Mouse (Mus musculus) kidney, adult 8-10 months (tissue): ENCODE data around the gene Ptcra.

Source experiments
- DNase-seq, 2 experiments: peaks; one replicate each; pipeline ENCODE4 v3.0.0; 2022

Gene Ptcra

DNA sequence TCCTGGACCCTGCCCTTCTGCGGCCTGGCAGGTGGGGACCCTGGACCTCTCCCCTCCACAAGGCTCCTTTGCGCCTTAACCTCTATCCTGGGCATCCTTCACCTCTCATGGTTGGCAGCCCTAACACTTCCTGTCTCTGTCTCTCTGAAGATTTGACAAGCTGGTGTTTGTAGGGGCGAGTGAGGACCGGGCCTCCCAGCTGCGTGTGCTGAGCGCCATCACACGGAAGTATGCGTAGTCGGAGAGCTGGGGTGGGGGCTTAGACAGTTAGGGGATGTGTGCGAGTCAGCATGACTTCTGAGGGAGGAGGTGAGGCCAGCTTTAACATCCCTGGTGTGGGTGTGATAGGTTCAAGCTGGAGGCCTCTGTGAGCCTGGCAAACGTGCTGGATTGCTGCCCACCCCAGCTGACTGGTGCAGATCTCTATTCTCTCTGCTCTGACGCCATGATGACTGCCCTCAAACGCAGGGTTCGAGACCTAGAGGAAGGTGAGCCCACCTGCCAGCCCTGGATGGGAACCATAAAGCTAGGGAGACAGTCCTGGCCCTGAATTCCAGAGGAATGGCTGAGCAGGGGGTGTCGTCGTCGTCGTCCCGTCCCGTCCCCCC, 38.9 kb downstream of the Ptcra start:
- no peak for DNase-seq

DNA sequence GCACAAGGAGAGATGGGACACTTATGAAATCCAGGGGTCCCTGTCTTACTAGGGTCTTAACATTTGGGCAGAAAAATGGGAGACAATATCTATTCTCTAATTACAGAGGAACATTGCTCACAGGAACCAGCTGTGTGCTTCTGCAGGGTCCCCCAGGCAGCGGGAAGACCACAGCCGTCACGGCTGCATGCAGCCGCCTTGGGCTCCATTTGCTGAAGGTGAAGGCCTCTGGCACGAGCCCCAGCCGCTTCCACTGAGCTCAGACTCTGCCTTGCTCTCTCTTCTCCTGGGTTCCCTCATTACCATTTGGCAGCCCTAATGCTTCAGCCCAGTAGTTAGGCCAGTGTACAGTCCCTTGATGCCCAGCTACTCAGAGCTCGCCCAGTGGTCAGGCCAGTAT, 42.4 kb downstream of the Ptcra start:
- no peak for DNase-seq

GRCm38 (mm10) chr17:46714756-46715481, 48.6 kb downstream of the Ptcra start:
- no peak for DNase-seq

DNA sequence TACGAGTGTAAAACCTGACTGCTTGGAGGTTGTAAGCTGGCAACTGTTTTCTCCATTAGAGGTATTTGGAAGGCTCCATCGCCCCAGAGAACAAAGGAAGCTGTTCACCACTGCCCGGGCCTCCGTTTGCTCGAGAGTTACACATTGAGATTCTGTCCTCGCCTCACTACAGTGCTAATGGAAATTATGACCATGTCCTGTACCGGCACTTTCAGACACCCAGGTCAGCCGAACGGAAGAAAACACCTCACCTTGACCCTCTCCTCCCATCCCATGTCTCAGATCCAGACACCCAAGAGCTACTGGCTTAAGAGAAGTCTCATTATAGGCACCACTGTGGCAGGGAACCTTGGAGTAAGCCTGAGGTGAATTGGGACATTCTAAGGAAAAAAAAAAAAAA, 49.7 kb downstream of the Ptcra start:
- no peak for DNase-seq

DNA sequence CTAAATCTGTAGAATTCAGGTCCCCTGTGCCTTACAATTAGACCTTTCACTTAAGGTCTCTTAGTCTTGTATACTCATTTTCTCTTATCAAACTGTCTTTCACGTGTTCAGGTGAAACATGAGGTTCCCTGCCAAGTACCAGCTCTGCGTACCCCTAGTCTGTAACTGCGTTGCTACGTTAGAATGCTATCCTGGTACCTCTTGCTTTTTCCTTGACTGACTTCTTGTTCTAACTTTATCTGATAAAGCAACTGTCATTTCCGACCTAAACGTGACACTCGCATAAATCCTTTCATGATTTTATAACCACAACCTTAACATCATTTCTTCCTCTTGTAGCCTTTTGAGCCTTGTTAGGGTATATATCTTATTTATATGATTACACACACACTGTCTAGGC, 51.1 kb downstream of the Ptcra start:
- DNase-seq: no peak

DNA sequence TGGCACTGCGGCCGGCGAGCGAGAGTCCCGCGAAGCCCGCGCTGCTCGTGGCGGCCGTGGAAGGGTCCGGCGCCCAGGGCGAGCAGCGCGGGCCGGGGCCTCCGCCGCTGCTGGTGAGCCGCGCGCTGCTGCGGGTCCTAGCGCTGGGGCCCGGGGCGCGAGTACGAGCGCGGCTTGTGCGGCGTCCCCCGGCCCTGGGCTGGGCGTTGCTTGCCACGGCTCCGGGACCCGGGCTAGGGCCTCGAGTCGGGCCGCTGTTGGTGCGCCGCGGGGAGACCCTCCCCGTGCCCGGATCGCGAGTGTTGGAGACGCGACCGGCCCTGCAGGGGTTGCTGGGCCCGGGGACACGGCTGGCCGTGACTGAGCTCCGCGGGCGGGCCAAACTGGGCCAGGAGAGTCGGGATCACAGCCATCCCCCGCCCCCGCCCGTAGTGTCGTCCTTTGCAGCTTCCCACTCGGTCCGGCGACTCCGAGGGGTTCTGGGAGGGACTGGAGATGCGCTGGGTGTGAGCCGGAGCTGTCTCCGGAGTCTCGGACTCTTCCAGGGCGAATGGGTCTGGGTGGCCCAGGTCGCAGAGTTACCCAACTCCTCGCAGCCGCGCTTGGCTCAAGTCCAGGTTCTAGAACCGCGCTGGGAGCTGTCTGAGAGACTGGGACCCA, 51.8 kb downstream of the Ptcra start:
- peak; percentile 38 to 52 for DNase-seq

GRCm38 (mm10) chr17:46710959-46711597, 52.4 kb downstream of the Ptcra start, which contains the start of gene Pex6:
Gene Pex6, plus strand, starts transcription at chr17:46711463.
- peak; percentile 90 to 93 for DNase-seq

- no peak for DNase-seq
These were observed 57.0 kb downstream of the Ptcra start for GRCm38 (mm10) chr17:46706375-46707089.
